Mouse (Mus musculus): ENCODE results near the gene Gbp8.

DNA sequence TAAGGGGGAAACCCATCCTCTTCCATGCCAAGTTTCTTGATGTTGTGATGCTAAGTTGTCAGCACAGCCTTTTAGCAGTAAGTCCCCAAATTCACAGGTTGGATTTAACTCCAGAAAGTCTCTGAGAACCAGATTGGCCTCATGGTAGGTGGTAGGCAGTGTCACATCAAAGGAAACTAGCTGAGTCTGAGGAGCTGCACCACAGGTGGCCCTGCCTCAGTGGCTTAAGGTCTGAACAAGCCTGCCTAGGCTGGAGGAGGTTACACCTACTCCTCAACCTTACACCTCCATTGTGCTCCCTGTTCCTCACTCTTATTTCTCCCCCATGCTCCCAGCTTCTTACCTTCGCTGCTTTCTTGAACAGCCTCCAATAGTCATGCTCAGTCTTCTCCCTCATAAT, 76.0 kb downstream of the Gbp8 start:
- TF ChIP-seq CTCF (IDR thresholded peaks at IDR 0.05; ENCODE audit: low read depth): no peak
- no peak for TF ChIP-seq EP300 (IDR thresholded peaks at IDR 0.05; ENCODE audit: low read depth)
